Mouse (Mus musculus): ENCODE results near the gene Zmynd8.

GRCm38 (mm10) chr2:165880501-165881182, 18.2 kb downstream of the Zmynd8 start:
- TF ChIP-seq POLR2A (IDR thresholded peaks at IDR 0.05; ENCODE audit: low read depth, low read length) (no peak), CTCF (conservative IDR thresholded peaks at IDR 0.05; ENCODE audit: insufficient read depth, insufficient read length, low read depth, low read length) (0 out of 2 replicates have a peak, but pooled peaks have one; percentile 1)
